Mouse (Mus musculus): Measurements from ENCODE around the gene Lrrtm4.

The Lrrtm4 gene

DNA sequence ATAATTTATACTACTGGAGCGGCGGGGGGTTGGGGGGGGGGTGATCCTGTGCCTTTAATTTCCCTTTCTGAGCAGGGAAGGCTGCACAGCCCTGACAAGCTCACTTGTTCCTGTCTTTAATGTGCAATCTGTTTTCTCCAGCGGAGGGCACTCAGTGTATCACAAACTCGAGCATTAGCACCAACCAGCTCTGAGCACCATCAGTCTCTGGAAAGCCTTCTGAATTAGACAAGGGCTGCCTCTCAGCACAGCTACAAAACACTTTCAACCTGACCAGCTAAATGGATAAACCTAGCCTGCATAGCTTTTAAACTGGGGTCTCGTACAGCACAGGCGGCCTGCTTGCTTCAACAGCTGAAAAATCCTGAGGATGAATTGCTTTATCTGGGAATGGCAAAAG lies at the start of gene Lrrtm4:
TSS of gene Lrrtm4 (plus strand) at position 113 of the 400 bp plus-strand sequence.
- peak; percentile 78 for DNase-seq

DNA sequence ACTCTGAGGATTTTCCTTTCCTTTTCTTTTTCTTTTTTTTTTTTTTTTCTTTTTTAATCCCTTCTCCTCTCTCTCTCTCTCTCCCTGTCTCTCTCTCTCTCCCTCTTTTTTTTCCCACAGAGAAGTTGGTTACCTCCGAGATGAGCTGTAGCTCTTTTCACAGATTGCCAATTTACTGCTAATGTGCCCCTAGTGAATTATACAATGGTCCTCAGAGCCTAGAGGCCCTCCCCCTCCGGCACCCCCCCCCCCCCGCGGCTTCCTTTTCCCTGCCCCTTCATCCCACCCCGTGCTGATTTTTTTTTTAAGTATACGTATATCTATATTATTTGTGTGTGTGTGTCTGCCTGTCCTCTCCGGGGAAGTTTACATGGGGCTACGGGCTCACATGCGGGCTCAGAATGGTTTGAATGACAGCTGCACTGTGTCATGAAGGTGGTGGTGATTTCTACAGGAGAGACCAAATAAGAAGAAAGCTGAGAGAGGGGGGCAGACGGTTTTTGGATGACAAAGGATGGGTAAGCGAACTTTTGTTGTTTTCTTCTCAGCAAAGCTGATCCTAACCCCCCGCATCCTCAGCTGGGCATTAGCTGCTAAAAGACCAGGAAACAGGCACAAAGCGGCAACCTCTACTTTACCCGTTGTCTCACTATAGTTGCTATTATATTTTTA lies 648 bp downstream of the Lrrtm4 start:
- peak; percentile 19 for DNase-seq

DNA sequence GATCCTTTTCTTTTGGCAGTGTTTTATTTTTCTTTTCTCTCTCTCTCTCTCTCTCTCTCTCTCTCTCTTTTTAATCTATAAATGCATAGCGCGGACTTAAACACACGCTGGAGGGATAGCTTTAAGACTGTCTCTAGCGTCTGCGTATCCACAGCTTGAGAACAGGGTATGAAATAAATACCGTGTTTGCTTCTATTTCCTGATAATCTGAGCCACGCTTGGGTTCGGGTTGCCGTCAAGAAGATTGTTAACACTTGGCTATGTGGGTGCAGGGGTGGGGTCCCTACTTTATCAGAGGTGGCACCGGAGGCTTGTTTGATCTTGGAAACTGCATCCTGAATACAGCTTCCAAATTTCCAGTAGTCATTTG lies 1.2 kb downstream of the Lrrtm4 start:
- peak; percentile 12 for DNase-seq

DNA sequence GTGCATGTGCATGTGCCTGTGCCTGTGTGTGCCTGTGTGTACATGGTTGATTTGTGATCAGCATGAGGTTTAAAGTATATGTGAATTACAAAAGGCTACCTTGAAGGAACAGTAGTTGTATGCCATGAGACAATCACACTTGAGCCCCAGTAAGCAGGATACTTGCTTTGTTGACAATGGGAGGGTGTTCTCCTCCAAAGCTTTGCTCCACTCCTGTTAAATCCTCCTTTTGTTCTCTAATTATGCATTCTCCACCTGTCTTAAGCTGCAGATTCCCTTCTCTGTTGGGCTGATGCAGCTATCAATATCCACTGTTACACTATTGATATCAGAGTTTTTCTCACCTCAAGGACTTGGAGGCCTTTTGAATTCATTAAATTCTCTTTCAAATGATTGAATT lies 38.2 kb downstream of the Lrrtm4 start:
- no peak for DNase-seq

DNA sequence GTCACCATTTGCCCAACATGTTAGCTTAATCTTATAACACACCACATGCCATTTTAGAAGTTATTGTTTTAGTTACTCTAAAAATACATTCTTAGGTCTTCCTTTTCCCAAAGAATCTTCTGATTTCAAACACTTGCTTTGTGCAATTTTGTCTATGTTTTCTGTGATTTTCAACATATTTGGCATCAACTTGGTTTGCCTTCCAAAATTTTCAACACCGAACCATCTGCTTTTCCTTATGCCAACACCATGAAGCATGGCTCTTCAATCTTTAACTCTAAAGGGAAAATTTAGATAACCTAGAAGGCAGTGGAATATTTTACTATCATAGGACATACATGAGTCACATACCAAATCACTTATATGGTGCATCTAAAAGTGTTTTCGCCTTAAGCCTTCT lies 59.3 kb downstream of the Lrrtm4 start:
- peak; percentile 11 for DNase-seq

DNA sequence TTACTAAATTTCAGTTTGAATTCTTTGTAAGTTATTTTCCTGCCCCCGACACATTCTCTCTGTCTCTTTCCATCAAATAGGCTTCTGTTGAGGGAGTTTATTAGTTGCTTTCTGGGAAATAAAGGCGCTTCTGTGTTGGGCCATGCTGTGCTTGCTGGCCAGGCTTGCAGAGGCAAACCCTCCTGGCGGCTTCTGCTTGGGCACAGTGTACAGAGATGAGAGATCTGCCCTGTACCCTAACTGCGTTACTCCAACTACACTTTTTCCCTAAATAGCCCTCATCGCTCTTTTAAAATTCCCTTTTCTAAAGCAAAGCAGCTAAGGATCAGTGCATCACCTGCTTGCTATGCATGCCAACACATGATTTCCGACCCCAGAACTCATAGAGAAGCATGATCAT lies 60.6 kb downstream of the Lrrtm4 start:
- no peak for DNase-seq

GRCm38 (mm10) chr6:80094909-80095308 lies 76.2 kb downstream of the Lrrtm4 start:
- DNase-seq = no peak

- DNase-seq = no peak
Observed at GRCm38 (mm10) chr6:80105343-80105742, 86.7 kb downstream of the Lrrtm4 start.

GRCm38 (mm10) chr6:80105843-80106242 lies 87.2 kb downstream of the Lrrtm4 start:
- DNase-seq = no peak

DNA sequence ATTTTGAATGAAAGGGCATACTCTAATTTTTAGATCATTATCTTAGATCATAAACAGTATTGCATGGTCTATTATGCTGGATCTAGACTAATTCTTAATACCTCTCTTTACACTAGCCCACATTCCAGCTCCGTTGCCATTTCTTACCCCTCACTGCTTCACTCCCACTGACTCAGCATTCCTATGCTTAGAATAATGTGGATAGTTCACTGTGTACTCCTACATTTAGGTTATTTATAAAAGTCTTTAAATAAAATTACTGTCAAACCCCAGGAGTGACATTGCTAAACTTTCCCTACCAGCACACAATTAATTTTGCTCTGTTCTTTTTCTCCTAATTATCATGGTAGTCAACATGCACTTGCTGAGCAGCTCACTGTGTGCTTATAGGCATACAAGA lies 107.7 kb downstream of the Lrrtm4 start:
- peak; percentile 13 for DNase-seq

DNA sequence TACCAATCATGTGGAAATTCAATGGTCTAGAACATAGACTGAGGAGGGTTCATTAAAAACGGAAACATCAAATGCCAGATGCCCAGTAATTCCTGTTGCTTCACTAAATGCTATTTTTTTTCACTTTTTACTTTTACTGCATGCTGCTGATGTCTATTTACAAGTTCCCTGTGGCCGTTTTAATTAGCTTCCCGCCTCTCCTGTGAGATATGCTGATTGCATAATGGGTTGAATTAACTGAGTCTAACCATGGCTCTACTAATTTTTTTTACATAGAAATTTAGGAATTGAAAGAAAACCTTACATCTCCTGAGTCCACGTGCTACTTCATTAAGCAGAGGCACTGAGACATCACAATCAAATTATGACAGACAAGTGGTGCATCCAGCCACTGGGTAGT lies 143.9 kb downstream of the Lrrtm4 start:
- no peak for DNase-seq

GRCm38 (mm10) chr6:80181916-80182315 lies 163.2 kb downstream of the Lrrtm4 start:
- DNase-seq = no peak

DNA sequence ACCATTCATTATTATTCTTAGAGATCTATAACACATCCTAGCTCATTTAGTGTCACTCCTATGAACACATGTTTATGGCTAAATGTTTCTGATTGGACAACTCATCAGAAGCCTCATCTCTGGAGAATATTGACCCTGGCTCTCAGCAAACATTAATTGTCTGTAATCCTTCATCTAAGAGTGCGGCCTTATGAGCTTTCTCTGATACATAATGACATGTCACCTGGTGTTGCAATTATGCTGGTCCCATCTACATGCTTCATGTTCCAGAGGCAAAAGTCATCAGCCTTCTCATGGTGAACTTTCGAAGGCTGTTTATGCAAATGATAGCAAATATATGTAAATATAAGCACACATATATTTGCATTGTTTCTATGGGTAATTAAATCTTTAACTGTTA lies 163.7 kb downstream of the Lrrtm4 start:
- no peak for DNase-seq

- no peak for DNase-seq
Observed at GRCm38 (mm10) chr6:80185489-80186113, 166.9 kb downstream of the Lrrtm4 start.

- DNase-seq = no peak
Observed at GRCm38 (mm10) chr6:80186791-80187190, 168.1 kb downstream of the Lrrtm4 start.

- no peak for DNase-seq
Observed at GRCm38 (mm10) chr6:80209476-80209875, 190.8 kb downstream of the Lrrtm4 start.

- no peak for DNase-seq
Observed at GRCm38 (mm10) chr6:80210281-80210680, 191.6 kb downstream of the Lrrtm4 start.

DNA sequence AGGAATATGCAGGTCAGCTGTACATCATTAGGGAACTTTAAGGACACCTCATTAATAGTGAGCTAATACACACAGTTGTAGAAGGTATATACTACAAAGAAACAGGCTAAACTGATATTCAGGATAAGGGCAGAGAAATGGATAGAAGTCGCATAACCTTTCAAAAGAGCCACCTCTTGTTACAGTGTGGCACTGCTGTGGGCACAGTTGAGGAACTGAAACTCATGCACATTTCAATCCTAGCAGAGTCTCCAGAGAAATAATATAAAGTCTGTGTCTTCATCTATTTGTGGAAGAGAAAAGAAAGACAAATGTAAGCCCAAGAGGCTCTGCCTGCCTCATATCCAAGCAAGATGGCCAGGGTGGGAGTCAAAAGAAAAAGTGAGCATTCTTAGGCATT lies 242.9 kb downstream of the Lrrtm4 start:
- no peak for DNase-seq

DNA sequence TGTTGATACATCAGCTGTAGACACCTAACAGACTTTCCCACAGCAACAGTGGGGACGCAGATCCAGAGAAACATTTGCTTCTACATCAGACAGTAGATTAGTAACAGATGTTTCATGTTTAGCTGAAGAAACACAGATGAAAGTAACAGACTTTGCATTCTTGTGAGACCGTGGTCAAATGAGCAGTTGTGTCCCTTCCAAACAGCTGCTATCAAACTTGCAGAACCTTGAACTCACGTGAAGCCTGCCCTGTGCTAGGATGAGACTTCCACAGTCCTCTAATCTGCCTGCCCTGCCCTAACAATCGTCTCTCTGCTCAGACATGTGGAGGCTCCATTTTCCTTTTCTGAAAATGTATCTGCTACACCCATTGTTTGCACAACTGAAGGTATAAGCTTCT lies 245.3 kb downstream of the Lrrtm4 start:
- no peak for DNase-seq

- no peak for DNase-seq
Observed at GRCm38 (mm10) chr6:80264584-80264983, 245.9 kb downstream of the Lrrtm4 start.

- no peak for DNase-seq
Observed at GRCm38 (mm10) chr6:80265746-80266145, 247.1 kb downstream of the Lrrtm4 start.

GRCm38 (mm10) chr6:80286968-80287367 lies 268.3 kb downstream of the Lrrtm4 start:
- no peak for DNase-seq

DNA sequence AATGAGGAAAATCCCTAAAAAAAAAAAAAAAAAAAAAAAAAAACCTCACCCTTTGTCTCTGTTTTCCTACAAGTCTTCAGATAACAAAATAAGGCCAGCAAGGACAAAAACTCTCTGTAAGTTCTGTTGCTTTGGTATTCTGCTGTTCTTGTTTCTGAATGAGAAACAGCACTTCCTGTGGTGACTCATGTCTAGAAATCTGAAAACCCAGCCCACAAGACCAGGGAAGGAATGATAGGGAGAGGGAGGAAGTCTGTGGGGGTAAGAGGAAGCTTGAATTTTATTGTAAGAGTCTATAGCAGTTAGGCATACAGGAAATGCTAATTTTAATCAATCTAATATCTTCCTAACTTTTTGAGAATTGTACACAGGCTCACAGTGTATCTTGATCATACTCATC lies 283.2 kb downstream of the Lrrtm4 start:
- DNase-seq = no peak

GRCm38 (mm10) chr6:80303568-80303967 lies 284.9 kb downstream of the Lrrtm4 start:
- DNase-seq = no peak

DNA sequence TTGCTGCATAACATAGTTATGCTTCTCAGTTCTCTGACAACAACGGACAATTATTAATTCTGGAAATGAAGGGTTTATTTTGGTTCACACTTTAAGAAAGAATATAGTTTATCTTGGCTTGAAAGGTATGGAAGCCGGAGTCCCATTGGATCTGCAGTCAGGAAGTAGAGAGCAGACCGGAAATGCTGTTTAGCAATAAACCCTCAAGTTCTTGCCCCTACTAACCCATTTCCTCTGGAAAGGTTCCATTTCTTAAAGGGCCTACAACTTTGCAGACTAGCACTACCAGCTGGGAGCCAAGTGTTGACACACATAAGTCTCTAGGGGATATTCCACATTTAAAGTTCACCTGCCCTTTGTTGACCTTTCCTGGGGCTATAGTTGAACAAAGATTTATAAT lies 309.7 kb downstream of the Lrrtm4 start:
- no peak for DNase-seq

Measured in right cerebral cortex, adult 18-20 months (tissue).